Mouse (Mus musculus): ENCODE results near the gene Gm36210. TPM values are rescaled to one million over a fixed set of nuclear protein-coding genes. Genes with fewer than 3 reads are reported as not detected.

Gm36210 gene
- polyA plus RNA-seq, 1 experiment from 2014 or later: not detected

- no peak for ATAC-seq (ENCODE audit: low read depth)
- 60% methylated on average over 11 of the region's 11 CpGs for WGBS
- H3K9me3 ChIP-seq (ENCODE audit: control insufficient read depth, low read length): no peaks in the 10 kb centered on the region
- no peak overlapping the region for H3K4me2 ChIP-seq (ENCODE audit: low read depth, low read length)
- H3K27me3 ChIP-seq (ENCODE audit: control insufficient read depth, insufficient read depth, low read depth, low read length): no peaks in the 10 kb centered on the region
- H3K9ac ChIP-seq (ENCODE audit: low read length): no peak overlapping the region
- H3K27ac ChIP-seq (ENCODE audit: low read length): no peak overlapping the region
- no peaks in the 10 kb centered on the region for H3K4me1 ChIP-seq (replicated peaks; ENCODE audit: control insufficient read depth, insufficient read depth, low read length)
- H3K36me3 ChIP-seq (ENCODE audit: control insufficient read depth, insufficient read depth, low read length): no peaks in the 10 kb centered on the region
- no peak overlapping the region for H3K4me3 ChIP-seq (ENCODE audit: low read length)
These were observed 31.1 kb upstream of the Gm36210 start for GRCm38 (mm10) chr7:4937392-4937791.

- 67% methylated on average over 10 of the region's 10 CpGs for WGBS
- Histone ChIP-seq H3K27ac (ENCODE audit: low read length) (no peak overlapping the region), H3K4me1 (replicated peaks; ENCODE audit: control insufficient read depth, insufficient read depth, low read length) (no peaks in the 10 kb centered on the region), H3K36me3 (ENCODE audit: control insufficient read depth, insufficient read depth, low read length) (no peaks in the 10 kb centered on the region), H3K9me3 (ENCODE audit: control insufficient read depth, low read length) (no peaks in the 10 kb centered on the region), H3K4me3 (ENCODE audit: low read length) (no peak overlapping the region), H3K27me3 (ENCODE audit: control insufficient read depth, insufficient read depth, low read depth, low read length) (no peaks in the 10 kb centered on the region), H3K4me2 (ENCODE audit: low read depth, low read length) (no peak overlapping the region), H3K9ac (ENCODE audit: low read length) (no peak overlapping the region)
- ATAC-seq (ENCODE audit: low read depth): no peak
These were observed 30.5 kb upstream of the Gm36210 start for GRCm38 (mm10) chr7:4936832-4937231.

- Histone ChIP-seq H3K27ac (ENCODE audit: low read length) (no peak overlapping the region), H3K36me3 (ENCODE audit: control insufficient read depth, insufficient read depth, low read length) (no peaks in the 10 kb centered on the region), H3K27me3 (ENCODE audit: control insufficient read depth, insufficient read depth, low read depth, low read length) (no peaks in the 10 kb centered on the region), H3K4me1 (replicated peaks; ENCODE audit: control insufficient read depth, insufficient read depth, low read length) (no peaks in the 10 kb centered on the region), H3K9ac (ENCODE audit: low read length) (no peak overlapping the region), H3K9me3 (ENCODE audit: control insufficient read depth, low read length) (no peaks in the 10 kb centered on the region), H3K4me2 (ENCODE audit: low read depth, low read length) (no peak overlapping the region), H3K4me3 (ENCODE audit: low read length) (no peak overlapping the region)
- ATAC-seq (ENCODE audit: low read depth): no peak
- whole genome bisulfite sequencing: 69% methylated on average over 4 of the region's 4 CpGs
These were observed 28.0 kb upstream of the Gm36210 start for GRCm38 (mm10) chr7:4934160-4934914.

- ATAC-seq (ENCODE audit: low read depth): no peak
- Histone ChIP-seq H3K4me2 (ENCODE audit: low read depth, low read length) (no peak overlapping the region), H3K4me3 (ENCODE audit: low read length) (no peak overlapping the region), H3K27me3 (ENCODE audit: control insufficient read depth, insufficient read depth, low read depth, low read length) (no peaks in the 10 kb centered on the region), H3K4me1 (replicated peaks; ENCODE audit: control insufficient read depth, insufficient read depth, low read length) (no peaks in the 10 kb centered on the region), H3K36me3 (ENCODE audit: control insufficient read depth, insufficient read depth, low read length) (no peaks in the 10 kb centered on the region), H3K9me3 (ENCODE audit: control insufficient read depth, low read length) (no peaks in the 10 kb centered on the region), H3K27ac (ENCODE audit: low read length) (no peak overlapping the region), H3K9ac (ENCODE audit: low read length) (no peak overlapping the region)
- WGBS: 73% methylated on average over 12 of the region's 12 CpGs
These were observed 26.8 kb upstream of the Gm36210 start for GRCm38 (mm10) chr7:4933103-4933502.

GRCm38 (mm10) chr7:4928323-4928722, 22.0 kb upstream of the Gm36210 start:
- H3K4me2 ChIP-seq (ENCODE audit: low read depth, low read length): peak overlapping the region; percentile 18

GRCm38 (mm10) chr7:4927711-4928110, 21.4 kb upstream of the Gm36210 start:
- H3K36me3 ChIP-seq (ENCODE audit: control insufficient read depth, insufficient read depth, low read length): no peaks in the 10 kb centered on the region
- WGBS: 45% methylated on average over 8 of the region's 8 CpGs
- no peaks in the 10 kb centered on the region for H3K9me3 ChIP-seq (ENCODE audit: control insufficient read depth, low read length)
- ATAC-seq (ENCODE audit: low read depth): no peak
- no peak overlapping the region for H3K27ac ChIP-seq (ENCODE audit: low read length)
- peak overlapping the region; percentile 18 for H3K4me2 ChIP-seq (ENCODE audit: low read depth, low read length)
- H3K9ac ChIP-seq (ENCODE audit: low read length): 0 out of 2 replicates have a peak overlapping the region, but pooled peaks have one; percentile 21
- no peaks in the 10 kb centered on the region for H3K27me3 ChIP-seq (ENCODE audit: control insufficient read depth, insufficient read depth, low read depth, low read length)
- H3K4me3 ChIP-seq (ENCODE audit: low read length): peak overlapping the region; percentile 27
- peaks cover 32% of the 10 kb centered on the region for H3K4me1 ChIP-seq (replicated peaks; ENCODE audit: control insufficient read depth, insufficient read depth, low read length)

More at GRCm38 (mm10) chr7:4928323-4928722, 22.0 kb upstream of the Gm36210 start:
- peak overlapping the region; percentile 49; the same call in 1 of the 2 replicates for H3K9ac ChIP-seq (ENCODE audit: low read length)
- no peak for ATAC-seq (ENCODE audit: low read depth)
- H3K36me3 ChIP-seq (ENCODE audit: control insufficient read depth, insufficient read depth, low read length): no peaks in the 10 kb centered on the region
- no peaks in the 10 kb centered on the region for H3K27me3 ChIP-seq (ENCODE audit: control insufficient read depth, insufficient read depth, low read depth, low read length)
- H3K4me1 ChIP-seq (replicated peaks; ENCODE audit: control insufficient read depth, insufficient read depth, low read length): peaks cover 26% of the 10 kb centered on the region
- WGBS: 48% methylated on average over 15 of the region's 17 CpGs
- H3K9me3 ChIP-seq (ENCODE audit: control insufficient read depth, low read length): no peaks in the 10 kb centered on the region
- H3K27ac ChIP-seq (ENCODE audit: low read length): no peak overlapping the region
- peak overlapping the region; percentile 27 for H3K4me3 ChIP-seq (ENCODE audit: low read length)

GRCm38 (mm10) chr7:4926849-4927248, 20.5 kb upstream of the Gm36210 start:
- H3K36me3 ChIP-seq (ENCODE audit: control insufficient read depth, insufficient read depth, low read length): no peaks in the 10 kb centered on the region
- peaks cover 35% of the 10 kb centered on the region for H3K4me1 ChIP-seq (replicated peaks; ENCODE audit: control insufficient read depth, insufficient read depth, low read length)
- no peak overlapping the region for H3K4me3 ChIP-seq (ENCODE audit: low read length)
- no peak overlapping the region for H3K27ac ChIP-seq (ENCODE audit: low read length)
- 71% methylated on average over 16 of the region's 16 CpGs for WGBS
- no peak overlapping the region for H3K4me2 ChIP-seq (ENCODE audit: low read depth, low read length)
- no peaks in the 10 kb centered on the region for H3K27me3 ChIP-seq (ENCODE audit: control insufficient read depth, insufficient read depth, low read depth, low read length)
- H3K9ac ChIP-seq (ENCODE audit: low read length): no peak overlapping the region
- no peaks in the 10 kb centered on the region for H3K9me3 ChIP-seq (ENCODE audit: control insufficient read depth, low read length)
- ATAC-seq (ENCODE audit: low read depth): no peak

GRCm38 (mm10) chr7:4925441-4926381, 19.4 kb upstream of the Gm36210 start, which contains the start of gene Ssc5d:
Gene Ssc5d (plus strand): TSS chr7:4925785.
- no peaks in the 10 kb centered on the region for H3K27me3 ChIP-seq (ENCODE audit: control insufficient read depth, insufficient read depth, low read depth, low read length)
- H3K9ac ChIP-seq (ENCODE audit: low read length): no peak within 1 kb of the TSS; the same call in none of the 2 replicates
- no peak within 1 kb of the TSS for H3K4me3 ChIP-seq (ENCODE audit: low read length)

GRCm38 (mm10) chr7:4924891-4925301, 18.6 kb upstream of the Gm36210 start:
- peak; percentile 72 for ATAC-seq (ENCODE audit: low read depth)
- Histone ChIP-seq H3K36me3 (ENCODE audit: control insufficient read depth, insufficient read depth, low read length) (peaks cover 9% of the 10 kb centered on the region), H3K27ac (ENCODE audit: low read length) (peak overlapping the region; percentile 92), H3K4me1 (replicated peaks; ENCODE audit: control insufficient read depth, insufficient read depth, low read length) (peaks cover 37% of the 10 kb centered on the region), H3K27me3 (ENCODE audit: control insufficient read depth, insufficient read depth, low read depth, low read length) (no peaks in the 10 kb centered on the region), H3K9ac (ENCODE audit: low read length) (no peak overlapping the region; the same call in 1 of the 2 replicates), H3K4me3 (ENCODE audit: low read length) (no peak overlapping the region), H3K4me2 (ENCODE audit: low read depth, low read length) (no peak overlapping the region), H3K9me3 (ENCODE audit: control insufficient read depth, low read length) (no peaks in the 10 kb centered on the region)
- WGBS: 13% methylated on average over 3 of the region's 4 CpGs

More at GRCm38 (mm10) chr7:4925441-4926381, 19.4 kb upstream of the Gm36210 start, which contains the start of gene Ssc5d:
- Histone ChIP-seq H3K9me3 (ENCODE audit: control insufficient read depth, low read length) (no peaks in the 10 kb centered on the region), H3K4me2 (ENCODE audit: low read depth, low read length) (peak within 1 kb of the TSS; percentile 54), H3K4me1 (replicated peaks; ENCODE audit: control insufficient read depth, insufficient read depth, low read length) (peaks cover 37% of the 10 kb centered on the region), H3K27ac (ENCODE audit: low read length) (peak within 1 kb of the TSS; percentile 92), H3K36me3 (ENCODE audit: control insufficient read depth, insufficient read depth, low read length) (peaks cover 1% of the 10 kb centered on the region)
- ATAC-seq (ENCODE audit: low read depth): peak; percentile 75
- 11% methylated on average over 6 of the region's 6 CpGs for WGBS

Measured in lung, embryonic 16.5 days (tissue).